ENCODE assay signal across 10 mouse cellular contexts in genomic region chr13:49131946-49132687, GRCm38 (mm10). TPM values are rescaled to one million over a fixed set of nuclear protein-coding genes. Genes with fewer than 3 reads are reported as not detected.
A peak's percentile ranks its signal among the peaks of the same experiment; 100 is the strongest.
DNase-seq lines count a peak whose midpoint lies in the region; ATAC-seq lines count a peak whose summit lies in the region.
"Had no signal": no experiment of that assay in that cellular context is flagged by ENCODE, and none has a peak within 500 bp of the region (broad histone marks: within the 10 kb centered on the region; RNA-seq: fewer than 3 reads in every experiment).

No protein-coding gene starts in this region.

- ATAC-seq in liver, embryonic 11.5 days (replicated peaks; ENCODE audit: low FRiP score) = peak; percentile 34; the same call in 1 of the 2 replicates
- ATAC-seq in forebrain, embryonic 16.5 days = no peak
- peak; percentile 50; the same call in 1 of the 2 replicates for ATAC-seq in liver, embryonic 13.5 days (ENCODE audit: low read depth)
- ATAC-seq in monocyte, adult 5-6 weeks (replicated peaks; ENCODE audit: insufficient number of reproducible peaks, low FRiP score, low TSS enrichment, poor library complexity, severe bottlenecking) = no peak

- H3K9me3 ChIP-seq in liver, embryonic 11.5 days (ENCODE audit: control insufficient read depth, low read length) = no peaks in the 10 kb centered on the region
- H3K9me3 ChIP-seq in forebrain, embryonic 16.5 days (ENCODE audit: control insufficient read depth, low read length) = no peaks in the 10 kb centered on the region
- H3K9me3 ChIP-seq in liver, embryonic 13.5 days (replicated peaks) = no peaks in the 10 kb centered on the region
- H3K9me3 ChIP-seq: heart, embryonic 15.5 days had no signal

- H3K4me3 ChIP-seq in liver, embryonic 11.5 days (ENCODE audit: low read depth, low read length) = no peak overlapping the region
- H3K4me3 ChIP-seq in forebrain, embryonic 16.5 days (replicated peaks; ENCODE audit: low read length) = no peak overlapping the region
- no peak overlapping the region for H3K4me3 ChIP-seq in liver, embryonic 13.5 days (replicated peaks)
- H3K4me3 ChIP-seq: heart, embryonic 15.5 days had no signal

- H3K36me3 ChIP-seq in liver, embryonic 11.5 days (ENCODE audit: control insufficient read depth, insufficient read depth, low read length) = no peaks in the 10 kb centered on the region
- no peaks in the 10 kb centered on the region for H3K36me3 ChIP-seq in forebrain, embryonic 16.5 days (ENCODE audit: control insufficient read depth, insufficient read depth)
- no peaks in the 10 kb centered on the region for H3K36me3 ChIP-seq in liver, embryonic 13.5 days
- H3K36me3 ChIP-seq: heart, embryonic 15.5 days had no signal

- 70% methylated on average over 7 of the region's 7 CpGs for WGBS in liver, embryonic 11.5 days
- 66% methylated on average over 7 of the region's 7 CpGs for WGBS in forebrain, embryonic 16.5 days
- 63% methylated on average over 7 of the region's 7 CpGs for WGBS in liver, embryonic 13.5 days (ENCODE audit: insufficient replicate concordance)

- no peak overlapping the region for H3K9ac ChIP-seq in liver, embryonic 11.5 days (ENCODE audit: low read depth, low read length)
- H3K9ac ChIP-seq in forebrain, embryonic 16.5 days (replicated peaks; ENCODE audit: low read depth, low read length) = peak overlapping the region; percentile 19; the same call in 1 of the 2 replicates
- no peak overlapping the region for H3K9ac ChIP-seq in liver, embryonic 13.5 days
- H3K9ac ChIP-seq: heart, embryonic 15.5 days had no signal

- no peaks in the 10 kb centered on the region; the same call in 1 of the 2 replicates for H3K27me3 ChIP-seq in liver, embryonic 11.5 days (replicated peaks; ENCODE audit: control insufficient read depth, insufficient read depth, low read length)
- H3K27me3 ChIP-seq in forebrain, embryonic 16.5 days (replicated peaks; ENCODE audit: control insufficient read depth, insufficient read depth, low read length) = no peaks in the 10 kb centered on the region
- H3K27me3 ChIP-seq in liver, embryonic 13.5 days = no peaks in the 10 kb centered on the region
- H3K27me3 ChIP-seq: heart, embryonic 15.5 days had no signal

- no peak overlapping the region for H3K4me2 ChIP-seq in liver, embryonic 11.5 days
- no peak overlapping the region for H3K4me2 ChIP-seq in forebrain, embryonic 16.5 days (ENCODE audit: low read length)
- no peak overlapping the region for H3K4me2 ChIP-seq in liver, embryonic 13.5 days
- H3K4me2 ChIP-seq: heart, embryonic 15.5 days had no signal

- H3K27ac ChIP-seq in liver, embryonic 11.5 days (ENCODE audit: low read depth, low read length) = no peak overlapping the region
- H3K27ac ChIP-seq in forebrain, embryonic 16.5 days (ENCODE audit: low read length) = peak overlapping the region; percentile 27; the same call in 1 of the 2 replicates
- H3K27ac ChIP-seq in liver, embryonic 13.5 days = no peak overlapping the region
- H3K27ac ChIP-seq: heart, embryonic 15.5 days had no signal

- no peaks in the 10 kb centered on the region; the same call in none of the 2 replicates for H3K4me1 ChIP-seq in liver, embryonic 11.5 days (replicated peaks; ENCODE audit: control insufficient read depth, insufficient read depth, low read length)
- H3K4me1 ChIP-seq in forebrain, embryonic 16.5 days (replicated peaks; ENCODE audit: control insufficient read depth, insufficient read depth, low read length) = peaks cover 60% of the 10 kb centered on the region
- H3K4me1 ChIP-seq in liver, embryonic 13.5 days (replicated peaks) = peaks cover 11% of the 10 kb centered on the region

- DNase-seq in liver, embryonic 11.5 days (ENCODE audit: low spot score) = no peak
- no peak for DNase-seq in liver
- no peak for DNase-seq in liver, embryonic 13.5 days
- peak; percentile 35 for DNase-seq in thymus, postnatal 0 days (ENCODE audit: low spot score)
- no peak for DNase-seq in gastrocnemius, adult 8-10 months (ENCODE audit: low spot score in 2 of 2)
- DNase-seq: adrenal gland, postnatal 25 days; kidney, postnatal 14 days had no signal

RNA-seq across cellular contexts. Expression of gene Wnk2, which starts 15.7 kb away (rescaled TPM):
- 0.34 and 0.45 TPM in 2 replicates for polyA plus RNA-seq in liver, embryonic 11.5 days (2014; fragmentation: Nextera tagmentation; extraction: Ambion mirVana)
- polyA plus RNA-seq in forebrain, embryonic 16.5 days (2015; fragmentation: Nextera tagmentation; extraction: Ambion mirVana) = 16.0 and 21.3 TPM in 2 replicates
- polyA plus RNA-seq in liver, embryonic 13.5 days (2015; fragmentation: Nextera tagmentation; extraction: Ambion mirVana) = 0.03 and 0.09 TPM in 2 replicates
- polyA plus RNA-seq in thymus, postnatal 0 days (2015; fragmentation: Nextera tagmentation; extraction: Ambion mirVana) = 0.32 and 0.55 TPM in 2 replicates
- total RNA-seq in monocyte, adult 5-6 weeks (2017) = not detected in 3 replicates
- 10 to 100 TPM; 81.6 to 86.2 (median 81.9) TPM for total RNA-seq in gastrocnemius, adult 8-10 months (2022)

RNA-seq across cellular contexts. Expression of gene Ninj1, which starts 55.2 kb away (rescaled TPM):
- 54.2 and 59.8 TPM in 2 replicates for polyA plus RNA-seq in liver, embryonic 11.5 days (2014; fragmentation: Nextera tagmentation; extraction: Ambion mirVana)
- 21.3 and 23.1 TPM in 2 replicates for polyA plus RNA-seq in forebrain, embryonic 16.5 days (2015; fragmentation: Nextera tagmentation; extraction: Ambion mirVana)
- polyA plus RNA-seq in liver, embryonic 13.5 days (2015; fragmentation: Nextera tagmentation; extraction: Ambion mirVana) = 39.7 and 40.0 TPM in 2 replicates
- 29.5 and 32.8 TPM in 2 replicates for polyA plus RNA-seq in thymus, postnatal 0 days (2015; fragmentation: Nextera tagmentation; extraction: Ambion mirVana)
- total RNA-seq in monocyte, adult 5-6 weeks (2017) = 24.6 to 59.1 TPM (median 55.8 TPM) in 3 replicates
- 10 to 100 TPM; 15.4 to 22.5 (median 19.0) TPM for total RNA-seq in gastrocnemius, adult 8-10 months (2022)

Comparison
In these comparisons a context has a peak if more than half of its experiments do, and no peak if none do; other contexts are left out.
1. ATAC-seq: peak in liver, embryonic 11.5 days (single experiment) and liver, embryonic 13.5 days (single experiment); none in forebrain, embryonic 16.5 days (single experiment) and monocyte, adult 5-6 weeks (single experiment).
2. RNA of gene Wnk2, which starts 15.7 kb away (polyA plus RNA-seq): 16.0 to 21.3 TPM in forebrain, embryonic 16.5 days; 0.32 to 0.55 TPM in thymus, postnatal 0 days, 0.34 to 0.45 TPM in liver, embryonic 11.5 days and 0.03 to 0.09 TPM in liver, embryonic 13.5 days; every median in the first group is over 10 times any median in the second.